Mouse (Mus musculus): ENCODE data around the gene Mfap1b. TPM values are rescaled to one million over a fixed set of nuclear protein-coding genes. Genes with fewer than 3 reads are reported as not detected.
"Not testable (repeated sequence)": the region's sequence is repeated elsewhere in the genome, so short reads cannot be mapped to it uniquely, and the experiment has no call there.

The Mfap1b gene
- 10 to 100 TPM; 29.3 to 31.7 TPM for total RNA-seq (2021)
- long read RNA-seq, experiment 1, transcript Mfap1b-201 (7 exons, 3,362 nt), result major isoform, 56 of 60 reads
- long read RNA-seq, experiment 1, partial matches to known transcripts, result 0 of 60 reads
- long read RNA-seq, experiment 1, other reads (novel, unspliced or antisense), result 4 of 60 reads
- long read RNA-seq, experiment 2, transcript Mfap1b-201 (7 exons, 3,362 nt), result major isoform, 36 of 39 reads
- long read RNA-seq, experiment 2, partial matches to known transcripts, result 1 of 39 reads
- long read RNA-seq, experiment 2, other reads (novel, unspliced or antisense), result 2 of 39 reads

- peak; percentile 88 to 92 for DNase-seq
These were observed at the start of gene Mfap1b for GRCm38 (mm10) chr2:121473301-121474179. Mfap1b (minus strand) TSS chr2:121474067.

- DNase-seq, result not testable (repeated sequence)
These were observed 49.0 kb upstream of the Mfap1b start for GRCm38 (mm10) chr2:121522830-121523229.

DNA sequence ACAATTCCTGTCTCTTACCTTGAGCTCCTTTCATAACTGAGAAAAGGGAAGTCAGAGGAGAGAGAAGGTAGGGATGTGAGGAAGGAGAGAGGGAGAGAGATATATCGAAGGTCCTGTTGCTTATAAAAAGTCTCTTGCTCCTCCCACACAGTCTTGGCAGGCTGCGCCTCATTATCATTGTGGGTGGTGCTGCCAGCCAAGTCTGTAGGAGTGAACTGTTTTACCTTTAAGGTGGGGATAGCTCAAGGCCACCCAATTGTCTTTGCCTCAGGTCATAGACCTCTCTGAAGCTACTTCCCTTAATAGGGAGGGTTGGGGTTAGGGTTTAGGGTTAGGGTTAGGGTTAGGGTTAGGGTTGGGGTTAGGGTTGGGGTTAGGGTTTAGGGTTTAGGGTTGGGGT, 48.1 kb upstream of the Mfap1b start:
- DNase-seq, result no peak

GRCm38 (mm10) chr2:121518711-121519110, 44.8 kb upstream of the Mfap1b start:
- not testable (repeated sequence) for DNase-seq

GRCm38 (mm10) chr2:121518106-121518505, 44.2 kb upstream of the Mfap1b start:
- DNase-seq, result no peak

GRCm38 (mm10) chr2:121514211-121514610, 40.3 kb upstream of the Mfap1b start:
- no peak for DNase-seq

- DNase-seq, result not testable (repeated sequence)
These were observed 39.3 kb upstream of the Mfap1b start for GRCm38 (mm10) chr2:121512991-121513765.

DNA sequence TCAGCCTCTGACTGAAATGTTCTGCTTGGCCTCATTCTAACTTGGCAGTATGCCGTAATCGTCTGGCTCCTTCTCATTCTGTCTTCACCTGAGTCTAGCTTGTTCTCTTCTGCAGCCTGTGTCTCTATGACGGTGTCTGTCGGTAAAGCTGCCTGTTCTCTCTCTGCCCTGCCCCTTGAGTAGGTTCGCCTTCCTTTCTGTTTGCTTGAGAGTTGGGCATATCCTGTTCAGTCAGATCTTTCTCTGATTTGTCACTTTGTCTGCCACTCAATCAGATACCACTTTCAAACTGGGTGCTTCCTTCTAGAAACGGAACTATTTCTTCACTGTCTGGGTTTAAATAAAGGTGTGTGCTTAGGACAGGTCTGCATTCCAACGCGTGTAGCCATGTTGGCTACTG, 37.5 kb upstream of the Mfap1b start:
- DNase-seq, result no peak

DNA sequence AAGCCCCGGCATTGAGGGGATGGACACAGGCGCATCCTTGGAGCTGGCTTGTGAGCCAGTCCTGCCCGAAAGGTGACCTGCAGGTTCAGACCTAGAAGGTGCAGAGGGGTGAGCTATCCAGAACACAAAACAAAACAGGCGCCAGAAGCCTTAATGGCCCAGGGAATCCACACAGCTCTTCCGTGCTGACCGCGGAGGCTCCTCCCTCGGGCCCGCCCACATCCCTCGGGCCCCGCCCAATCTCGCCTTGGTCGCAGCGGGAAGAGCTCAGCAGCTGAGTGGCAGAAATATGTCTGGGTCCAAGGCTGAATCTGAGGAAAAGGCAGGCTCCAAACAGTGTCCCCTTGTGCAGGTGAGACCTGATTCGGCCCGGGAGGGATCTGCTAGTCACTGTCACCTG, 35.7 kb upstream of the Mfap1b start:
- peak; percentile 73 to 75 for DNase-seq

GRCm38 (mm10) chr2:121507951-121508330, 34.1 kb upstream of the Mfap1b start:
- DNase-seq, result no peak

DNA sequence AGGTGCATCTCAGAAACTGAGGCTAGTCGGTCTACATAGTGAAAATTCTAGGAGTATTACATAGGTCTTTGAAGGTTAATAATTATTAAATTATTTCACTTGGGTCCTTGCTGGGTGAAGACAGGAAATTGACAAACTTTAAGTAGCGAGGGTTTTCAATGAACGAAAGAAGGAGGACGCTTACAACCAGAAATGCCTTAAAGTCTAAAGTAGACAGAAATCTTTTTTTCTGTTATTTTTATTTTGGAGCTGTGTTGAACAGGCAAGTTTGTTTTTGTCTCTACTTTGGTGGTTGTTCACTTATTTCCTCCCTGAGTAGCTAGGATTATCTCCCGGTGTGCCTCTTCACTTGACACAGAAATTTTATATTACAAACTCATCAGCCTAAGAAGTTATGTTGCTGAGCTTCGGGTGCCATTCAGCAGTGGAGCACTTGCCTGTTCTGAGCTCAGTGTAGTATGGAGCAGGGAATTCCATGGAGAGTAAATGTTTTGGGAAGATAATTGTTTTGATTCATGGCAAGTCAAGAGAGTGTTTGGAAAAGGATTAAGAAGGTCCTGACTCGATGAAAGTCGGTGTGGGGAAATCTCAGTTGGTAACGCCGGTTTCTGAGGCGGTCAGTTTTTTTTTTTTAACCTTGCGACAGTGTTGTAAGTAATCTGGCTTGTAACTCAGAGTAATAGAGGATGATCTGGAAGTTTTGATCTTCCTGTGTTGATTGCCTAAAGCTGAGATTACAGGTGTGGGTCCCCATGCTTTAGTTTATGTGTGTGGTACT, 33.5 kb upstream of the Mfap1b start:
- DNase-seq, result no peak

- DNase-seq, result peak; percentile 91 to 92
These were observed 32.3 kb upstream of the Mfap1b start, which contains the start of the genes Mfap1a and Wdr76 for GRCm38 (mm10) chr2:121505942-121506882. Mfap1a (minus strand) TSS chr2:121506665. Wdr76 (plus strand) TSS chr2:121506723.

GRCm38 (mm10) chr2:121501550-121501949, 27.7 kb upstream of the Mfap1b start:
- DNase-seq, result not testable (repeated sequence)

- not testable (repeated sequence) for DNase-seq
These were observed 10.5 kb upstream of the Mfap1b start for GRCm38 (mm10) chr2:121484403-121484802.

GRCm38 (mm10) chr2:121483576-121483975, 9.7 kb upstream of the Mfap1b start:
- no peak for DNase-seq

DNA sequence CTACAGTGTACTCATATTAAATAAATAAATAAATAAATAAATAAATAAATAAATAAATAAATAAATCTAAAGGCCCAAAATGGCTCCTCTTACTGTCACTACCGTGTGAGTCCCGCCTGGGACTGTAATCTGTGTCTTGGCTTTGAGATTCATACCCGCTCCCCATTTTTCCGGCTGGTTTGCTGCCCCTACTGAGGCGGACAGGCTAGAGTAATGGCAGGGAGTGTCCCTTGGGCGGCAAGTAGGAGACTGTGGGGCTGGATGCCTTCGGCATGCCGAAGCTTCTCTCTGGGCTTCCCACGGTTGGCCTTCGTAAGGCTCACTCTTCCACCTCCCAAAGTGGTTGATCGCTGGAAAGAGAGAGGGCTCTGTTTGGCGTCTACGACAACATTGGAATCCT, 7.0 kb upstream of the Mfap1b start:
- DNase-seq, result not testable (repeated sequence)

- DNase-seq, result peak; percentile 14 to 35
These were observed 6.6 kb upstream of the Mfap1b start for GRCm38 (mm10) chr2:121480498-121480897.

- DNase-seq, result no peak
These were observed 3.8 kb upstream of the Mfap1b start for GRCm38 (mm10) chr2:121477491-121478266.

DNA sequence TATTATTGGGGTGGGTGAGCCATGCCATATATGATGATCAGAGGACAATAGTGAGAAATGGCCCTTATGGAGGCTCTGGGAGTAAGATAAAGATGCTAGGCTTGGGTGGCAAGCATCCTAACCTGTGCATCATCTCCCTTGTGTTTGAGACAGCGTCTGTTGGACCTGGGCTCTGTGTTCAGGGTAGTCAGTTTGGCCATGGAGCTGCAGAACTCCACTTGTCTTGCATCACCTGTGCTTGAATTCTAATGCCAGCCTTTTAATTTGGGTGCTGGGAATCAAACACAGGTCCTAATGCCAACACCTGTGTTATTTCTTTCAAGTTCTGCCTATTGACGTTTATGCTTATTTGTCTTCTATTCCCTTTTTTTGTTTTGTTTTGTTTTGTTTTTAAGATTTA, 1.4 kb upstream of the Mfap1b start:
- not testable (repeated sequence) for DNase-seq

GRCm38 (mm10) chr2:121474180-121474535, 291 bp upstream of the Mfap1b start:
- no peak for DNase-seq

All from heart, adult 18-20 months (tissue).